Mouse (Mus musculus) stomach, embryonic 14.5 days (tissue): Measurements from ENCODE around the gene Calhm1. TPM values are rescaled to one million over a fixed set of nuclear protein-coding genes. Genes with fewer than 3 reads are reported as not detected.
A peak's percentile ranks its signal among the peaks of the same experiment; 100 is the strongest.
"Not testable (repeated sequence)": the region's sequence is repeated elsewhere in the genome, so short reads cannot be mapped to it uniquely, and the experiment has no call there.

Source experiments
- ATAC-seq: fragments of 200-750 bp; cut with Nextera tagmentation; 2 replicates; pipeline ENCODE4 v1.8.0; 2017; ENCODE audit warnings: low read depth, moderate TSS enrichment; ENCODE audit not compliant: insufficient number of reproducible peaks, insufficient read depth, low FRiP score
- H3K27ac ChIP-seq: fragments of 300-500 bp; sonication (generic); 2 replicates; pipeline ENCODE4 v1.5.1; 2014; ENCODE audit warnings: mild to moderate bottlenecking, low read length, moderate library complexity, mixed read lengths
- H3K27me3 ChIP-seq: fragments of 300-500 bp; sonication (generic); 2 replicates; pipeline ENCODE4 v1.6.1; 2014; ENCODE audit warnings: low read length, control low read depth, mixed read lengths; ENCODE audit not compliant: control insufficient read depth, insufficient read depth
- H3K36me3 ChIP-seq: fragments of 300-500 bp; sonication (generic); 2 replicates; pipeline ENCODE4 v1.6.1; 2014; ENCODE audit warnings: mild to moderate bottlenecking, control low read depth, low read length, moderate library complexity, mixed read lengths; ENCODE audit not compliant: control insufficient read depth, insufficient read depth
- H3K4me1 ChIP-seq: fragments of 300-500 bp; sonication (generic); 2 replicates; pipeline ENCODE4 v1.6.1; 2014; ENCODE audit warnings: low read length, control low read depth, mixed read lengths; ENCODE audit not compliant: control insufficient read depth, insufficient read depth
- H3K4me2 ChIP-seq: fragments of 300-500 bp; sonication (generic); replicated peaks from 2 replicates; pipeline ENCODE4 v1.6.1; 2014; ENCODE audit warnings: low read depth, low read length, control low read depth
- H3K4me3 ChIP-seq: fragments of 300-500 bp; sonication (generic); 2 replicates; pipeline ENCODE4 v1.5.1; 2014; ENCODE audit warnings: low read depth, low read length, control low read depth
- H3K9ac ChIP-seq: fragments of 300-500 bp; sonication (generic); replicated peaks from 2 replicates; pipeline ENCODE4 v1.6.1; 2014; ENCODE audit warnings: low read depth, mild to moderate bottlenecking, control low read depth, low read length, moderate library complexity, mixed read lengths
- H3K9me3 ChIP-seq: fragments of 300-500 bp; sonication (generic); 2 replicates; pipeline ENCODE4 v1.6.1; 2016; ENCODE audit warnings: low read depth, low read length, control low read depth; ENCODE audit not compliant: control insufficient read depth
- WGBS: fragments of 180-500 bp; shearing (Covaris S2); extraction: QIAGEN DNeasy Blood & Tissue Kit; methylation state at CpG from one replicate; pipeline ENCODE4 v1.1.7; 2014; 5-methylcytosine and 5-hydroxymethylcytosine counted together
- polyA plus RNA-seq: library from polyadenylated mRNA; unstranded; fragments of >200 nt; fragmentation: Nextera tagmentation; extraction: Ambion mirVana; gene quantifications from 2 replicates; pipeline ENCODE4 v1.2.1, GENCODE M21; 2014

The Calhm1 gene
- polyA plus RNA-seq, 1 experiment from 2014 or later = not detected

DNA sequence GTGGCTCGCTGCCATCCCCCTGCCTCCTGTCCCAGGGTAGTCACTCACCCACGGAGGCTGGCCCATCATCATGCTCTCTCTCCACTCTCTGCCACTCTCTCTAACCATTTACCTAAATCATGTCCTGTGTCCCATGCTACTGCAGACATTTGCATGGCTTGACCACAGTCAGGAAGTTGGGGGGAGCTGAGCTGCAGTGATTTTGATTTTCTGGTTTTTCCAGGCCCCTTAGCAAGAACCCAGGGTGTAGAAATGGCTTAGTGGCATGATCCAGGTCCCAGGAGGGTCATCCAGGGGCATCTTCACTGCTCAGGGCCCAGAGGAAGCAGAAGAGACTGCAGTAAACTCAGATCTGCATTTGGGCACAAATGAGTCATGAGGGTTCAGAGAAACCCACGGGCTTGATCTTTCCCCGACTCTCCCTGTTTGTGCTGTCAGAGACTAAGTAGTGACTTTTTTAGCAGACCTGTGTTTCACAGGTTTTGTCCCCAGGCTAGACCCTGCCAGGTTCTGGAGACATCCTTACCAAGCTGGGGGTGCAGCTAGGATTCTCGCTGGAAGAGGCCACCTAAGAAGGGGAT is 4.3 kb upstream of the Calhm1 start:
- ATAC-seq = no peak
- H3K4me3 ChIP-seq = no peak overlapping the region
- no peak overlapping the region for H3K27ac ChIP-seq
- no peak overlapping the region for H3K9ac ChIP-seq
- WGBS = 69% methylated on average over 5 of the region's 5 CpGs
- H3K9me3 ChIP-seq = no peaks in the 10 kb centered on the region
- H3K4me2 ChIP-seq = no peak overlapping the region
- H3K36me3 ChIP-seq = no peaks in the 10 kb centered on the region
- H3K27me3 ChIP-seq = no peaks in the 10 kb centered on the region
- H3K4me1 ChIP-seq = no peaks in the 10 kb centered on the region

DNA sequence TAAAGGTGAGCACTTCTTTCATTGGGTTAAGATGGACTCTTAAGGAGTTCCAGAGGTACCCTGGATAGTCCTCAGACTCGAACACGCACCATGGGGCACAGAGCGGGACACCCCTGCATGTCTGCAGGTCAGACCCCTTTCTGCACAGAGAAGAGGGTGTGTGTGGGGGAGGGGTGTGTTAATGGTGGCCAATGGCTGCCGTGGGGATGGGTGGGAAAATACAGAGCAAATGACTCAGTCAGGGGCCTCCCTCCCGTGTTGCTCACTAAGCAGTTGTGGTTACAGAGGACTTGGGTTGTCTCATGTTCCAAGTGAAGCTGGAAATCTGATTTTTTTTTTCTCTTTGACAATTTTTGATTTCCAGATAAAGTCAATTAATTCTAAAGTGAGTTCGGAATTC is 1.6 kb downstream of the Calhm1 start:
- Histone ChIP-seq H3K27ac (no peak overlapping the region), H3K4me2 (no peak overlapping the region), H3K9me3 (no peaks in the 10 kb centered on the region), H3K9ac (no peak overlapping the region), H3K36me3 (no peaks in the 10 kb centered on the region), H3K27me3 (no peaks in the 10 kb centered on the region), H3K4me3 (no peak overlapping the region), H3K4me1 (peaks cover 9% of the 10 kb centered on the region)
- WGBS = 76% methylated on average over 6 of the region's 6 CpGs
- no peak for ATAC-seq

- 28% methylated on average over 7 of the region's 7 CpGs for WGBS
- not testable (repeated sequence) for H3K4me2 ChIP-seq, ATAC-seq, H3K9me3 ChIP-seq, H3K9ac ChIP-seq, H3K36me3 ChIP-seq, H3K27me3 ChIP-seq, H3K4me3 ChIP-seq, H3K27ac ChIP-seq
- peaks cover 20% of the 10 kb centered on the region for H3K4me1 ChIP-seq
These were observed 4.4 kb downstream of the Calhm1 start for GRCm38 (mm10) chr19:47139611-47140010.

GRCm38 (mm10) chr19:47137771-47138421 is 6.2 kb downstream of the Calhm1 start, which contains the start of gene Calhm2:
TSS of gene Calhm2 (minus strand) at chr19:47138294.
- peak within 1 kb of the TSS; percentile 42 for H3K4me3 ChIP-seq
- WGBS = 3% methylated on average over 28 of the region's 28 CpGs
- H3K27ac ChIP-seq = peak within 1 kb of the TSS; percentile 87
- H3K36me3 ChIP-seq = peaks cover 5% of the 10 kb centered on the region; the same call in 1 of the 2 replicates
- ATAC-seq = peak; percentile 65; the same call in 1 of the 2 replicates
- peak within 1 kb of the TSS; percentile 75 for H3K4me2 ChIP-seq
- H3K4me1 ChIP-seq = peaks cover 20% of the 10 kb centered on the region
- H3K9me3 ChIP-seq = no peaks in the 10 kb centered on the region
- no peaks in the 10 kb centered on the region for H3K27me3 ChIP-seq
- H3K9ac ChIP-seq = peak within 1 kb of the TSS; percentile 65

- Histone ChIP-seq H3K36me3 (peaks cover 5% of the 10 kb centered on the region; the same call in 1 of the 2 replicates), H3K4me1 (peaks cover 20% of the 10 kb centered on the region), H3K9me3 (no peaks in the 10 kb centered on the region), H3K27me3 (no peaks in the 10 kb centered on the region), H3K27ac (peak overlapping the region; percentile 87; the same call in 1 of the 2 replicates), H3K9ac (peak overlapping the region; percentile 65), H3K4me2 (peak overlapping the region; percentile 75), H3K4me3 (peak overlapping the region; percentile 42)
- WGBS = 12% methylated on average over 6 of the region's 6 CpGs
- ATAC-seq = no peak
These were observed 6.9 kb downstream of the Calhm1 start for GRCm38 (mm10) chr19:47137051-47137581.

GRCm38 (mm10) chr19:47136170-47136569 is 7.9 kb downstream of the Calhm1 start:
- ATAC-seq = no peak

GRCm38 (mm10) chr19:47135568-47135967 is 8.5 kb downstream of the Calhm1 start:
- H3K9me3 ChIP-seq = no peaks in the 10 kb centered on the region
- 86% methylated on average over 17 of the region's 17 CpGs for WGBS
- H3K36me3 ChIP-seq = peaks cover 19% of the 10 kb centered on the region
- no peak for ATAC-seq
- no peak overlapping the region for H3K9ac ChIP-seq
- no peak overlapping the region for H3K4me2 ChIP-seq
- peaks cover 20% of the 10 kb centered on the region for H3K4me1 ChIP-seq
- H3K27me3 ChIP-seq = no peaks in the 10 kb centered on the region
- H3K27ac ChIP-seq = no peak overlapping the region
- H3K4me3 ChIP-seq = no peak overlapping the region

More at GRCm38 (mm10) chr19:47136170-47136569, 7.9 kb downstream of the Calhm1 start:
- Histone ChIP-seq H3K36me3 (peaks cover 13% of the 10 kb centered on the region; the same call in 1 of the 2 replicates), H3K4me1 (peaks cover 20% of the 10 kb centered on the region), H3K4me2 (0 out of 2 replicates have a peak overlapping the region, but pooled peaks have one; percentile 75), H3K4me3 (no peak overlapping the region), H3K9me3 (no peaks in the 10 kb centered on the region), H3K27me3 (no peaks in the 10 kb centered on the region), H3K9ac (no peak overlapping the region), H3K27ac (no peak overlapping the region)
- 84% methylated on average over 5 of the region's 5 CpGs for WGBS

GRCm38 (mm10) chr19:47133161-47133560 is 10.9 kb downstream of the Calhm1 start:
- no peak overlapping the region for H3K4me2 ChIP-seq
- H3K4me1 ChIP-seq = peaks cover 12% of the 10 kb centered on the region
- ATAC-seq = no peak
- no peaks in the 10 kb centered on the region for H3K27me3 ChIP-seq
- no peaks in the 10 kb centered on the region for H3K9me3 ChIP-seq
- H3K9ac ChIP-seq = no peak overlapping the region
- no peak overlapping the region for H3K27ac ChIP-seq
- H3K4me3 ChIP-seq = no peak overlapping the region
- WGBS = 93% methylated on average over 7 of the region's 7 CpGs
- peaks cover 43% of the 10 kb centered on the region for H3K36me3 ChIP-seq
